Mouse (Mus musculus) right cerebral cortex, postnatal 25 days (tissue): Measurements from ENCODE around the gene Col5a3.

ENCODE experiments used
- DNase-seq: peaks from one replicate; pipeline ENCODE4 v3.0.0; 2022

The Col5a3 gene

GRCm38 (mm10) chr9:20804266-20805158 lies 10.4 kb downstream of the Col5a3 start:
- DNase-seq = peak; percentile 23

- DNase-seq = peak; percentile 34
These were observed 20.6 kb downstream of the Col5a3 start for GRCm38 (mm10) chr9:20794108-20794806.

- no peak for DNase-seq
These were observed 24.5 kb downstream of the Col5a3 start for GRCm38 (mm10) chr9:20790345-20790744.

GRCm38 (mm10) chr9:20789651-20790050 lies 25.2 kb downstream of the Col5a3 start:
- no peak for DNase-seq

GRCm38 (mm10) chr9:20787992-20788391 lies 26.9 kb downstream of the Col5a3 start:
- no peak for DNase-seq

GRCm38 (mm10) chr9:20785055-20785454 lies 29.8 kb downstream of the Col5a3 start:
- no peak for DNase-seq

GRCm38 (mm10) chr9:20781286-20781685 lies 33.6 kb downstream of the Col5a3 start:
- DNase-seq = no peak

GRCm38 (mm10) chr9:20765274-20765673 lies 49.6 kb downstream of the Col5a3 start:
- DNase-seq = no peak

- DNase-seq = no peak
These were observed 51.8 kb downstream of the Col5a3 start for GRCm38 (mm10) chr9:20763099-20763498.

- DNase-seq = no peak
These were observed 52.5 kb downstream of the Col5a3 start for GRCm38 (mm10) chr9:20762197-20762961.

- DNase-seq = no peak
These were observed 53.5 kb downstream of the Col5a3 start for GRCm38 (mm10) chr9:20761388-20761787.

- DNase-seq = no peak
These were observed 54.1 kb downstream of the Col5a3 start for GRCm38 (mm10) chr9:20760813-20761212.

- no peak for DNase-seq
These were observed 56.0 kb downstream of the Col5a3 start for GRCm38 (mm10) chr9:20758896-20759295.

- no peak for DNase-seq
These were observed 56.6 kb downstream of the Col5a3 start for GRCm38 (mm10) chr9:20758243-20758642.

GRCm38 (mm10) chr9:20757087-20757955 lies 57.5 kb downstream of the Col5a3 start:
- DNase-seq = no peak

GRCm38 (mm10) chr9:20756081-20756700 lies 58.7 kb downstream of the Col5a3 start:
- DNase-seq = no peak

- no peak for DNase-seq
These were observed 60.5 kb downstream of the Col5a3 start for GRCm38 (mm10) chr9:20754335-20754734.

- no peak for DNase-seq
These were observed 63.3 kb downstream of the Col5a3 start for GRCm38 (mm10) chr9:20751477-20752029.

- DNase-seq = no peak
These were observed 65.7 kb downstream of the Col5a3 start for GRCm38 (mm10) chr9:20749213-20749612.

- DNase-seq = no peak
These were observed 66.3 kb downstream of the Col5a3 start for GRCm38 (mm10) chr9:20748540-20748939.

GRCm38 (mm10) chr9:20747682-20748081 lies 67.2 kb downstream of the Col5a3 start:
- no peak for DNase-seq
